Mouse (Mus musculus) thymus, adult 2 months (tissue): Measurements from ENCODE around the gene Asna1.

Source experiments
- CTCF ChIP-seq: fragments of 200-500 bp; IDR thresholded peaks from 2 replicates; pipeline ENCODE4 v1.5.1; 2012; ENCODE audit warnings: mild to moderate bottlenecking, control low read depth, low read length, moderate library complexity, borderline replicate concordance; ENCODE audit not compliant: control insufficient read depth, poor library complexity, insufficient read depth; ENCODE audit errors: extremely low read depth
- POLR2A ChIP-seq: fragments of 200-500 bp; IDR thresholded peaks from 2 replicates; pipeline ENCODE4 v1.6.1; 2012; ENCODE audit warnings: mild to moderate bottlenecking, low read length, control low read depth, moderate library complexity; ENCODE audit not compliant: control insufficient read depth, poor library complexity, insufficient read depth; ENCODE audit errors: extremely low read depth

GRCm38 (mm10) chr8:85071041-85071440, 46.0 kb upstream of the Asna1 start:
- TF ChIP-seq POLR2A (no peak), CTCF (no peak)
